Mouse (Mus musculus): ENCODE results near the gene Olfr640. TPM values are rescaled to one million over a fixed set of nuclear protein-coding genes. Genes with fewer than 3 reads are reported as not detected.

Olfr640 gene
- total RNA-seq, 2 experiments from 2014 or later: not detected

- no peak overlapping the region for H3K27ac ChIP-seq
- intact Hi-C loops (cut with DNase I): no loop called here
- no peak for DNase-seq (ENCODE audit: extremely low spot score in 1 of 2, low spot score in 2 of 2)
- H3K4me3 ChIP-seq: no peak overlapping the region
- TF ChIP-seq CTCF (IDR thresholded peaks at IDR 0.05): no peak
These were observed 53.6 kb downstream of the Olfr640 start for GRCm38 (mm10) chr7:103971782-103972181.

GRCm38 (mm10) chr7:103970852-103971251, 54.5 kb downstream of the Olfr640 start, which contains the start of gene Olfr635:
TSS of gene Olfr635 (plus strand) at chr7:103971152.
- intact Hi-C loops (cut with DNase I): no loop called here
- DNase-seq (ENCODE audit: extremely low spot score in 1 of 2, low spot score in 2 of 2): no peak
- no peak for TF ChIP-seq CTCF (IDR thresholded peaks at IDR 0.05)
- Histone ChIP-seq H3K4me3 (no peak within 1 kb of the TSS), H3K27ac (no peak within 1 kb of the TSS)

Other genes starting within 250 kb of the Olfr640 start
- gene Olfr68, start 245.9 kb downstream of the Olfr640 start, total RNA-seq (2021): not detected
- not detected for gene Olfr67, start 233.8 kb downstream of the Olfr640 start, total RNA-seq (2021)
- gene Hbb-bt, start 211.6 kb downstream of the Olfr640 start, total RNA-seq (2021): 10 to 100 TPM; 29.5 to 36.6 TPM
- 100 to 1,000 TPM; 305 to 339 TPM for gene Hbb-bs, start 197.5 kb downstream of the Olfr640 start, total RNA-seq (2021)
- gene Hbb-bh2, start 185.1 kb downstream of the Olfr640 start, total RNA-seq (2021): not detected
- gene Hbb-bh1, start 182.4 kb downstream of the Olfr640 start, total RNA-seq (2021): not detected
- not detected for gene Hbb-y, start 172.4 kb downstream of the Olfr640 start, total RNA-seq (2021)
- gene Olfr66, start 139.3 kb downstream of the Olfr640 start, total RNA-seq (2021): not detected
- not detected for gene Olfr64, start 131.1 kb downstream of the Olfr640 start, total RNA-seq (2021)
- gene Olfr65, start 122.1 kb downstream of the Olfr640 start, total RNA-seq (2021): not detected
- not detected for gene Olfr631, start 96.7 kb downstream of the Olfr640 start, total RNA-seq (2021)
- gene Olfr632, start 91.2 kb downstream of the Olfr640 start, total RNA-seq (2021): not detected
- gene Olfr633, start 81.1 kb downstream of the Olfr640 start, total RNA-seq (2021): not detected
- under 1 TPM; 0.05 to 0.09 TPM for gene Olfr635, start 54.4 kb downstream of the Olfr640 start, total RNA-seq (2021)
- gene Olfr638, start 26.8 kb downstream of the Olfr640 start, total RNA-seq (2021): not detected
- under 1 TPM; 0.07 to 0.19 TPM for gene Olfr639, start 8.3 kb downstream of the Olfr640 start, total RNA-seq (2021)
- gene Olfr641, start 9.9 kb upstream of the Olfr640 start, total RNA-seq (2021): not detected
- gene Olfr642, start 27.1 kb upstream of the Olfr640 start, total RNA-seq (2021): not detected
- not detected for gene 4930516K23Rik, start 35.9 kb upstream of the Olfr640 start, total RNA-seq (2021)
- not detected for gene Olfr644, start 46.3 kb upstream of the Olfr640 start, total RNA-seq (2021)
- not detected for gene Olfr645, start 59.9 kb upstream of the Olfr640 start, total RNA-seq (2021)
- gene Olfr646, start 79.3 kb upstream of the Olfr640 start, total RNA-seq (2021): not detected
- gene Ubqln5, start 104.3 kb upstream of the Olfr640 start, total RNA-seq (2021): not detected
- not detected for gene Olfr643, start 111.8 kb upstream of the Olfr640 start, total RNA-seq (2021)
- gene Ubqln3, start 117.7 kb upstream of the Olfr640 start, total RNA-seq (2021): not detected
- gene Ubqlnl, start 125.0 kb upstream of the Olfr640 start, total RNA-seq (2021): not detected
- not detected for gene Olfm5, start 139.3 kb upstream of the Olfr640 start, total RNA-seq (2021)
- gene Olfr648, start 157.8 kb upstream of the Olfr640 start, total RNA-seq (2021): under 1 TPM; 0.26 to 0.27 TPM
- gene Olfr649, start 170.4 kb upstream of the Olfr640 start, total RNA-seq (2021): not detected
- under 1 TPM; 0.19 to 0.34 TPM for gene Trim6, start 193.2 kb upstream of the Olfr640 start, total RNA-seq (2021)
- gene Trim34a, start 218.9 kb upstream of the Olfr640 start, total RNA-seq (2021): 1 to 10 TPM; 1.0 to 1.3 TPM

Data from left cerebral cortex, adult 2 months (tissue).